Mouse (Mus musculus): ENCODE measurements around the gene Cmtm3.
"Not testable (repeated sequence)": the region's sequence is repeated elsewhere in the genome, so short reads cannot be mapped to it uniquely, and the experiment has no call there.

Cmtm3 gene
- long read RNA-seq, experiment 1, transcript Cmtm3-201 (5 exons, 1,616 nt) = major isoform, 46 of 58 reads
- long read RNA-seq, experiment 1, partial matches to known transcripts = 7 of 58 reads
- long read RNA-seq, experiment 1, other reads (novel, unspliced or antisense) = 5 of 58 reads
- long read RNA-seq, experiment 2, transcript Cmtm3-201 (5 exons, 1,616 nt) = major isoform, 62 of 86 reads
- long read RNA-seq, experiment 2, partial matches to known transcripts = 1 of 86 reads
- long read RNA-seq, experiment 2, other reads (novel, unspliced or antisense) = 22 of 86 reads

- intact Hi-C loops (cut with DNase I) = no loop called here
Observed at GRCm38 (mm10) chr8:104339229-104339982, at the start of gene Cmtm3. TSS of gene Cmtm3 (plus strand) at chr8:104339410.

DNA sequence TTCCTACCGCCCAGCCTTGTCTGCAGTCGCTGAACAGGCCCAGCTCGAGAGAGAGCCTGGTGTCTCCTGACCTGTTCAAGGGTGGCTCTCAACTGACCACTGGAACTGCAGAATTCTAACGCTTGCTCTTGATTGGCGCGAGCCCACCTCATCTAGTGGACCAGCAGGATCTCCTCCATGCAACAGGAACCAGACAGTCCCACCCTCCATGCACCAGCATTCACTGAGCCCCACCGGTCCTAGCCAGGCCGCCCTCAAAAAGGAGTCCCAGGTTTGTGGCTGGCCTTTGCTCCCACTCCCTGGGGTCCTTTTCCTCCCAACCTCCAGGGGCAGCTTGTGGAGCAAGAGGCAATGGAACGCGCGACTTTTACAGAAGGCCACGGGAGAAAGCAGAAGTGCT lies 46.1 kb upstream of the Cmtm3 start, which contains the start of gene Cmtm2a:
Gene Cmtm2a (minus strand): TSS at position 101 of the 400 bp plus-strand sequence.
- intact Hi-C loops (cut with DNase I) = not testable (repeated sequence)

DNA sequence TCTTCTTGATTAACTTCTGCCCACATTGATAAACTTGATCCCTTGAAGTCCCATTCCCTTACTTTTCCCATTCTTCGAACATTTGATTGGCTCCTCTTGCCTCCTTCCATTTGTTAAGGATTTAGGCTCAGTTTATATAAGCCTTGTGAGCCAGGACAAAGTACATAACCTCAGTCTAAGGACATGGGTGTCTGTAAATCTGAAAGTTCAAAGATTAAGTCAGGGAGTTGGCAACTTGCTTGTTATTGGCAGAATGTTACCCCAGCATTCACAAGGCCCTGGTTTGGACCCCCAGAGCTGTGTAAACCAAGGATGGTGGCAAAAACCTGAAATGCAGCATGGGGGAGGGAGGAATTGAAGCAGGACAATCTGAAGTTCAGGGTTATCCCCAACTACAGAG lies 44.8 kb upstream of the Cmtm3 start:
- intact Hi-C loops (cut with DNase I) = no loop called here

DNA sequence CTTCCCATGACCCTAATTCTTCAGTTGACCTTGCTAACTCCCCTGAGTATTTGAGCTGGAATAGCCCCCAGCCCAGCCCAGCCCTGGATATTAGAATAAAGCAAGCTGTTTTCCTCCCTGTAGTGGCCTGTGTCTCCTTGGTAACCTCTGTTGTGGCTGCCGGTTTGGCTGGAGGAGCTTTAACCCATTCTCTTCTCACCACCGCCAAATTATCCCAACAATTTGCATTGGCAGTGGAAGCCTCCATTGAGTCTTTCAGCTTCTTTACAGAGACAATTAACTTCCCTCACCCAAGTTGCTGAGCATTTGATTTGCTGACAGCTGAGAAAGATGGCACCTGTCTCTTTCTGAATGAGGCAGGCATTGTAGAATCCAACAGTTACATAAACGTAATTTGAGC lies 37.6 kb upstream of the Cmtm3 start:
- intact Hi-C loops (cut with DNase I) = not testable (repeated sequence)

DNA sequence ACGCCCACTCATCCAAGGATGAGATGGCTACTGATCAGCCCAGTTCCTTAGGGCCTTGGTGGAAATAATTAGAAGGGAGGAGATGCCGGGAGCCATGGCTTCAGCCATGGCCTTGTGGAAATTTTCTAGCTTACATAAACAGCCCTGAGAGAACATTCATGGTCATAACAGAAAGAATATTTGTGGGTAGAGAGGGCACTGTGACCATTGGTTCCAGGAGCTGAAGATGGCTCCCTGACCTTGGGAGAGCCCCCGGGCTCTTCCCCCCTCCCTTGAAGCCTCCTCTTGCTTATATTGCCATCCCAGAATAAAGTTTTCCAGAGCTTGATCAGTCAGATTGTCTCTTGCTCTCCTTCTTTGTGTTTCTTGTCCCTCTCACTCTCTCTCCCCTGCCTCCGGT lies 36.7 kb upstream of the Cmtm3 start:
- intact Hi-C loops (cut with DNase I) = not testable (repeated sequence)

GRCm38 (mm10) chr8:104304962-104305361 lies 34.2 kb upstream of the Cmtm3 start:
- intact Hi-C loops (cut with DNase I) = no loop called here

DNA sequence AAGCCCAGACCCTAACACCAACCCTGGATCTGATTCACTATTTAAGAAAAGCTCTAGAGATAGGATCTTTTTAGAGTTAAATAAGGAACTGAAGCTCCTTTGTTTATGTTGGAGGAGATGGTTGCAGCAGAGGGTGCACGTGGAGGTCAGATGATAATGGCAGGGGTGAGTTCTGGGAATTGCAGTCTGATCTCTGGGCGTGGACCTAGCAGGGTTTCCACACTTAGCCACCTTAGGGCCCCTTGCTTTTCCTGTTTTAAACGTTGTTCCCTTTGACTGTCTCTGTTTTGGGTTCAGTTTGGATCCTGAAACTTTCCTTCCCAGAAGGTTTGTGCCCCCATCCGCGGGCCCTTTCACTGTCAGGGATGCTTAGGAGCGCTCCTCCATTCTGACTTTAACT lies 30.9 kb upstream of the Cmtm3 start:
- intact Hi-C loops (cut with DNase I) = not testable (repeated sequence)

- intact Hi-C loops (cut with DNase I) = not testable (repeated sequence)
Observed at GRCm38 (mm10) chr8:104309441-104310155, 29.6 kb upstream of the Cmtm3 start, which contains the start of the genes Gm45711 and Cmtm1. TSS of gene Gm45711 (minus strand) at chr8:104310081. TSS of gene Cmtm1 (minus strand) at chr8:104310145.

GRCm38 (mm10) chr8:104312023-104312422 lies 27.2 kb upstream of the Cmtm3 start:
- intact Hi-C loops (cut with DNase I) = not testable (repeated sequence)

- intact Hi-C loops (cut with DNase I) = no loop called here
Observed at GRCm38 (mm10) chr8:104313311-104313710, 25.9 kb upstream of the Cmtm3 start.

DNA sequence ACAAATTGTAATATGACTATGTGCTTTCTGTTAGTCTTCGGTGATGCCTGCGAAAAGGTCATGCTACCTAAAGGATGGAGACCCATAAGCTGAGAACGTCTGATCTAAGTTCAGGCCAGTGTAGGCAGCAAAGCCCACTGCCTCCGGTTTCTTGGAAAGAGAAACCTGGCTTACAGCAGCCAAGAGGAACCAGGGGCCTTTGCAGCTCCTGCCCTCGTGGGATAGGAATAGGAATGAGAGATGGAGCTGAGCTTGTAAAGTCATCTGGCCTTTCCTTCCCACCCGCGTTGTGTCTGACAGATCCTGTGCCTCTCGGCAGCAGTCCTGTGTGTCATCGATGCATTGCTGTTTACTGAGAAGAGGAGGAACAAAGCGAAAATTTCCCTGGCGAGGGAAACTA lies 17.9 kb upstream of the Cmtm3 start, which contains the start of gene Gm11020:
Gene Gm11020 (plus strand): TSS at position 301 of the 400 bp plus-strand sequence.
- intact Hi-C loops (cut with DNase I) = not testable (repeated sequence)

GRCm38 (mm10) chr8:104321930-104322329 lies 17.3 kb upstream of the Cmtm3 start, which contains the start of gene Cmtm2b:
TSS of gene Cmtm2b (plus strand) at chr8:104322230.
- intact Hi-C loops (cut with DNase I) = not testable (repeated sequence)

DNA sequence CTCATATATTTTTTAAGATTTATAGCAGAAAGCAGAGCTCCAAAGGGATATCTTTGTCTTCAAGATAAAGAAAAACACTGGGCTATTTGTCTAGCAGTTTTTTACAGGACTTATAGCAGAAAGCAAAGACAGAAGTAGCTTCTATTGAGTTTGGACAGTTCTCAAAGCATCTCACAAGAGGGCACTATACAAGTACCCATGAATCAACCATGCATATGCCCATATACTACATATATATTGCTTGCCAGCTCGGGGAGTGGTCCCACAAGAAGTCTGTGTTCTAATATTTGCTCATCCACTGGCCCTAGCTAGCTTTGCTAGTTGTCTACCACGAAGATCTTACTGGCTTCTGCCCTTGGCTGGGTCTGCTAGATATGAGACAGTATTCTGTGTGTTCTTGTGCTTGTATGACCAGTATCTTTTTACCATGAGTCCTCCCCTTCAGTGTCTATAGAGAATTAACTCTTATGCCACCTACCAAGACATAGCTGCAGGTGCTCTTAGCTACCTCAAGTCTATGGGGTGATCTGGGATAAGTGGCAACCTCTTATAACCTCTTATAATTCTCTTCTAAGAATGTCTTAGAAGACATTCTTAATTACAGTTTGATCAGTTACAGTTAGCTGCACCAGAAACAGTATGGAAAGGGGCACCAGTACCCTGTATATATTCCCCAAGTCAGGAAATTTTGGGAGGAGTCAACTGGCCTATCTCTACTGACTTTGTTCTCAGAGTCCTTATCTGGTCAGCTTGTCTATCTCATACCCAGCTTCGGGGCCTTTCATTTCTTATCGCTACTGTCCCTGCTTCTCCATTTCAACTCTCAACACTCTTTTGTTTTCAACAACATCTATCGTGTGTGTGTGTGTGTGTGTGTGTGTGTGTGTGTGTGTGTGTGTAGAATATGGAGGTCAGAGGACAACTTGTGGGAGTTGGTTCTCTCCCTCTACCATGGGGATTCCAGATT lies 6.3 kb upstream of the Cmtm3 start:
- intact Hi-C loops (cut with DNase I) = no loop called here

DNA sequence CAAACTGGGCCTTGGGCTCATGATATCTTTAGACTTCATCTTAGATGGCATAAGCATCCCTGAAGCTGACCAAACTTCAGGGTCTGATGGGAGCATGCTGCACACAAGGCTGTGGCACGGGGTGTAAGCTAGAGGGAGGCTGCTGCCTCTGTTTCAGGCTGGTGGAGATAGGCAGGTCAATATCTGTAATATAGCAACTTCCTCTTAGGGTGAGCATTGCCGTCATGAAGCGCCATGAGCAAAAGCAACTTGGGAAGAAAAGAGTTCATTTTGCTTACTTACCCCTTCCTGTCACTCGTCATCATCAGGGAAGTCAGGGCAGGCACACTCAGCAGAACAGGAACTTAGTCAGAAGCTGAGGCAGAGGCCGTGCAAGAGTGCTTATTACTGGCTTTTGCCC lies 5.4 kb upstream of the Cmtm3 start:
- intact Hi-C loops (cut with DNase I) = no loop called here

DNA sequence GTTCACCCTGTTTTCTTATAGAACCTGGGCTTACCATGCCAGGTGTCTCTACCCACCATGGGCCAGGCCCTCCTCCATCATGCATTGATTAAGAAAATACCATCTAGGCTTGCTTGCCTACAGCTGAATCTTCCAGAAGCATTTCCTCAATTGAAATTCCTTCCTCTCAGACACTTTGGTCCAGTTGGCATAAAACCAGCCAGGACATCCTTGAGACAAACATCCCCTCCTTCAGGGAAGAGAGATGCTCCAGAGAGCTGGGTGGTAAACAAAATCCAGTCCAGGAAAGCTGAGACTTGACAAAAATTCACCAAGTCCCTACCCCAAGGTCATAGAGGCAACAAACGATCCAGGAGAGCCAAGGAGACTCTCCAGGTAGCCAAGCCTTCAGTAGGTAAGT lies 5.0 kb upstream of the Cmtm3 start:
- intact Hi-C loops (cut with DNase I) = no loop called here

- intact Hi-C loops (cut with DNase I) = no loop called here
Observed at GRCm38 (mm10) chr8:104336806-104337205, 2.4 kb upstream of the Cmtm3 start.

- intact Hi-C loops (cut with DNase I) = no loop called here
Observed at GRCm38 (mm10) chr8:104337890-104338289, 1.3 kb upstream of the Cmtm3 start.

DNA sequence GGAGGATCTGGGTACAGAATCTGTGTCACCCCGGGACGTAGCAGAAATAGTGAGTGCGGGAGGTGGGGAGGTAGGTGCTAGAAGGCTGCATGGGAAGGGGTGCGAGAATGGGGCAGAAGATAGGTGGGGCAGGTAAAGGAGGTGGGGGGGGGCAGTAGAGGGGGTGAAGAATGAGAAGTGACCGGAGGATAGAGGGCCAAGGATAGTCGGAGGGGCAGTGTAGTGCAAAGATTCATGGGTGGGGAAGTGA lies 698 bp downstream of the Cmtm3 start:
- intact Hi-C loops (cut with DNase I) = loop anchor here (5.0 to 10.0 kb wide), 3 partner anchors 57 to 195 kb away; partner anchors contain the start of genes Cklf and Cmtm4

DNA sequence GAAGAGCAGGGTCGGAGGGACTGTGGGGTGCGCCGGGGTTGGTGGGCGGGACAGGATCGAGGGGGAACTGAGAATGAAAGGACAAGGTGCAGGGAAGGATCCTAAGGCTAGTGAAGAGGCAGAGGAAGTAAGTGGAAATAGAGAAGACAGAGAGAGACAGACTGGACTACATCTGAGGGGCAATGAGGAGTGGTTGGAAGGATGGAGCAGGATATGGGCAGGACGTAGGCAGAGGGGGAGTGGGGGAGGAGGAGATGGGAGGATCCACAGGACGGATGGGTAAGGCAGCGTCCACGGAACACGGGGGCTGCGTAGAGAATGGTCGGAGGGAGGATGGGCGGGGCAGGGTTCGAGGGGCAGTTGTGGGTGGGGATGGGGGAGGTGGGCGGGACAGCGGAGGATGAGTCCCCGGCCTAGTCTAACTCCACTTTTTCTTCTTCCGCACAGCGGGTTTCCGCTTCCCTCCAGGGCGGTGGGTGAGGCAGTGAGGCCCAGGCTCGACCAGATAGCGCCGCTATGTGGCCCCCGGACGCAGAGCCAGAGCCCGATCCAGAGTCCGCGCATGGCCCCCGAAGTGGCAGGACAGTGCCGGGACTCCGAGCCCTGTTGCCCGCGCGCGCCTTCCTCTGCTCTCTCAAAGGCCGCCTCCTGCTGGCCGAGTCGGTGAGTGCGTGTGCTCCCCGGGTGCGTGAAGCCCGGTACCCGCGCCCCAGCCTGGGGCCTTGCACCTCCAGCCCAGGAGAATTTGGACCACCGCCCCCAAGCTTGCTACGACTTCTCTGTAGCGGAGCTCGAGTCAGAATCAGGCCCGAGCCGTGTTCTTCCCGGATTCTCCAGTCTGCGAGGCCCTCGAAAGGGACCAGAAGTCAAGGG lies 1.3 kb downstream of the Cmtm3 start:
- intact Hi-C loops (cut with DNase I) = loop anchor here (5.0 to 10.0 kb wide), 3 partner anchors 57 to 196 kb away; partner anchors contain the start of genes Cklf and Cmtm4

Data from adrenal gland (tissue).